Mouse (Mus musculus) cerebellum, adult 2 months (tissue): ENCODE results near the gene Rgl1. TPM values are rescaled to one million over a fixed set of nuclear protein-coding genes. Genes with fewer than 3 reads are reported as not detected.
"Not testable (repeated sequence)": the region's sequence is repeated elsewhere in the genome, so short reads cannot be mapped to it uniquely, and the experiment has no call there.

Experiments
- DNase-seq, 2 experiments: peaks; one replicate each; pipeline ENCODE4 v3.0.0; 2021
- H3K27ac ChIP-seq: fragments of 200-500 bp; 2 replicates; pipeline ENCODE4 v1.5.1; 2012; ENCODE audit warnings: low read length, control low read depth, inconsistent platforms; ENCODE audit not compliant: insufficient read depth
- H3K27me3 ChIP-seq: fragments of 200-500 bp; 2 replicates; pipeline ENCODE4 v1.6.1; 2012; ENCODE audit warnings: inconsistent platforms, mild to moderate bottlenecking, low read length, moderate library complexity; ENCODE audit not compliant: control insufficient read depth, insufficient read depth
- H3K4me1 ChIP-seq: fragments of 200-500 bp; 2 replicates; pipeline ENCODE4 v1.6.1; 2011; ENCODE audit warnings: low read length; ENCODE audit not compliant: control insufficient read depth, insufficient read depth
- H3K4me3 ChIP-seq: fragments of 200-500 bp; replicated peaks from 2 replicates; pipeline ENCODE3; 2011; ENCODE audit warnings: mild to moderate bottlenecking, low read depth, low read length, control low read depth; ENCODE audit not compliant: insufficient read depth
- CTCF ChIP-seq: fragments of 200-500 bp; IDR thresholded peaks from 2 replicates; pipeline ENCODE4 v1.5.1; 2011; ENCODE audit warnings: low read depth, mild to moderate bottlenecking, control low read depth, low read length, moderate library complexity, borderline replicate concordance; ENCODE audit not compliant: insufficient read depth
- POLR2A ChIP-seq: fragments of 200-500 bp; IDR thresholded peaks from 2 replicates; pipeline ENCODE4 v1.6.1; 2011; ENCODE audit warnings: low read length, control low read depth, borderline replicate concordance; ENCODE audit not compliant: insufficient read depth
- WGBS: fragments of 180-500 bp; shearing (Covaris S2); methylation state at CpG from one replicate; pipeline ENCODE4 v1.1.7; 2018; 5-methylcytosine and 5-hydroxymethylcytosine counted together
- polyA plus RNA-seq: library from polyadenylated mRNA; depleted of rRNA; stranded (reverse); fragments of >200 nt; gene quantifications from 2 replicates; pipeline ENCODE4 v1.2.3, GENCODE M21; 2012

Gene Rgl1
- polyA plus RNA-seq, 1 experiment = 24.4 TPM

DNA sequence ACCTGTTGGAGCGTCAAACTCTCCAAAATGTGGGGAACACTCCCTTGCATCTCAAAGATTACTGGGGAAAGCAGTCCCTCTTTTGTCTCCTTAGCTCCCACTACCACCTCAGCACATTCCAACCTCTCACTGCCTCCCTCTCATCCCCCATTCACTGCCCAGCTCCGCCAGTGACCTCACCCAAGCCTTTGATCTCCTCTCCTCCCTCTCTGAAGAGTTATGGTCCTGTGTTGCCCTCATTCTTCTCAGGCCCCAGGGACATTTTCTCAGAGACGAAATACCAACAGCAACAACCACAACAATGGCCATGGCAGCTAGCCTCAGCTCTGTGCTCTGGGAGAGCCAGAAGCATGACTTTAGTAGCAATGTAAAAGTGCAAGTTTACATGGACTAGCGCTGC, 25.1 kb upstream of the Rgl1 start:
- WGBS = 55% methylated on average over 4 of the region's 4 CpGs

DNA sequence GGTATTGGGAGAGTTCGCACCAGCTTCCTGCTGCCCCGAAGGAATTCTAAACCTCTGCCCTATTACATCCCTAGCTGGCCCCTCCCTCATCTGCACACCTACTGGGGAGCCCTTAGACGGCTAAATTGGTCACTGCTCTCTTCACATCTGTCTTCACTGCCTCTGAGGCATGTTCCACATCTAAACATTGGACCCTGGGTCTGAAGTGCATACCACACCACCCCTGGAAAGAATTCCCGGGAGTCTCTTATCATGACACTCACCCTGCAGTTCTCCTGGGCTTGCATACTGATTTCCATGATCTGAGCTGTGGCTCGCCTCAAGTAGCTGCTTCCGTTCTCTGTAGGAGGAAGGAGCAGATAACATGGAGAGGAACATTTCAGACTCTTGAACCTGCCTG, 24.7 kb upstream of the Rgl1 start:
- H3K4me1 ChIP-seq = no peaks in the 10 kb centered on the region
- DNase-seq = no peak
- no peak overlapping the region for H3K4me3 ChIP-seq
- no peak overlapping the region for H3K27ac ChIP-seq
- TF ChIP-seq CTCF (no peak), POLR2A (no peak)
- WGBS = 48% methylated on average over 6 of the region's 6 CpGs
- no peaks in the 10 kb centered on the region for H3K27me3 ChIP-seq

More for the DNA sequence above, 25.1 kb upstream of the Rgl1 start:
- TF ChIP-seq CTCF (no peak), POLR2A (no peak)
- H3K27ac ChIP-seq = no peak overlapping the region
- DNase-seq = no peak
- no peak overlapping the region for H3K4me3 ChIP-seq
- no peaks in the 10 kb centered on the region for H3K27me3 ChIP-seq
- no peaks in the 10 kb centered on the region for H3K4me1 ChIP-seq

DNA sequence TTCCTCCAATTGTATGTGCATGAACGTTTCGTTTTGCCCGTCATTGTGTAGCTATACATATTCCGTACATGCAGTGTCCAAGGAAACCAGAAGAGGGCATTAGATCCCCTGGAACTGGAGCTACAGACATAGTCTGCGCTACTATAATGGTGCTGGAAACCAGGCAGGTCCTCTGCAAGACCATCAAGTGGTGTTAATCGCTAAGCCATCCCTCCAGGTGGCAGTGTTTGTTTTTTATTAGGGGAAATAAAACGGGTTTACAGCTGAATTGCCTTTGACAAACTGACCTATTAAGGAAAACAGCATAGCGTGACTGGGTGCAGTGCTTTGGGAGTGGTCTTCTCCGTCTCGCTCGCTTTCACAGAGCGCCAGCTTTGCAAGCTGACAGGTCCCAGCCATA, 24.1 kb upstream of the Rgl1 start:
- WGBS = 33% methylated on average over 12 of the region's 12 CpGs
- no peaks in the 10 kb centered on the region for H3K27me3 ChIP-seq
- no peak overlapping the region for H3K4me3 ChIP-seq
- DNase-seq = peak in 1 of 2 experiments; percentile 13
- peak; percentile 30; the same call in 1 of the 2 replicates for TF ChIP-seq CTCF
- TF ChIP-seq POLR2A = no peak
- no peaks in the 10 kb centered on the region for H3K4me1 ChIP-seq
- no peak overlapping the region for H3K27ac ChIP-seq

GRCm38 (mm10) chr1:152788121-152788660, 22.0 kb upstream of the Rgl1 start:
- 49% methylated on average over 4 of the region's 4 CpGs for WGBS
- Histone ChIP-seq H3K27ac (no peak overlapping the region), H3K4me3 (no peak overlapping the region), H3K4me1 (no peaks in the 10 kb centered on the region), H3K27me3 (no peaks in the 10 kb centered on the region)
- DNase-seq = no peak
- TF ChIP-seq CTCF (no peak), POLR2A (no peak)

DNA sequence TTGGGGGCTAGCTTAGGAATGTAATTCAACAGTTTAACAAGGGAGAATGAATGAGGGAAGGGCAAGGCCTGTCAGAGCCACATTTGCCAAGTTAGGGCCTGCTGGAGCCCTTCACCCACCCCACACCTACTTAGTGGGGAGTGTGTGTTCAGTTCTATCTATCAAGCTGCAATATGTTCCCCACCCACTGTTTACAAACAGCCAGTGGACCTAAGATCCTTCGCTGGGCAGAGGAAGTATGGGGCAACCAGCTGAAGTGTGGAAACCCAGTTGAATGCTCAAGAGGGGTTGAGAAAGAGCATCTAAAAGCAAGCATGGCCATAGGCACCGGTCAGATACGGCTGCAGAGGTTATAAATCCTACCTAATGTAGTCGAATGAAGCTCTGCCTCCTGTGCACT, 20.8 kb upstream of the Rgl1 start:
- DNase-seq = no peak
- 91% methylated on average over 4 of the region's 4 CpGs for WGBS
- H3K27ac ChIP-seq = no peak overlapping the region
- TF ChIP-seq CTCF = no peak
- no peak for TF ChIP-seq POLR2A
- H3K4me1 ChIP-seq = no peaks in the 10 kb centered on the region
- H3K4me3 ChIP-seq = no peak overlapping the region
- H3K27me3 ChIP-seq = no peaks in the 10 kb centered on the region

DNA sequence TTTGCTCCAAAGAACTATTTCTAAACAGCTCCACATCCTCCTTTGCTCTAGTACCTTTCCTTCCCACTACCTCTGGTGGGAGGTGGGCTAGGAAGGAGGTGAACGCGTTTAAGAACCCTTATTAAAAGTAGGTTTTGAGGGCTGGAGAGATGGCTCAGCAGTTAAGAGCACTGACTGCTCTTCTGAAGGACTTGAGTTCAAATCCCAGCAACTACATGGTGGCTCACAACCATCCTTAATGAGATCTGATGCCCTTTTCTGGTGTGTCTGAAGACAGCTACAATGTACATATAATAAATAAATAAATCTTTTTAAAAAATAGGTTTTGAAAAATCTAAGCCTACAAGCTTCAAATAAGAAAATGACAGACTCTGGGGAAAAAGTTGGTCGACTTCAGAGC, 19.3 kb upstream of the Rgl1 start:
- not testable (repeated sequence) for H3K4me3 ChIP-seq, H3K27ac ChIP-seq, H3K27me3 ChIP-seq, DNase-seq, H3K4me1 ChIP-seq
- WGBS = 90% methylated on average over 3 of the region's 3 CpGs

GRCm38 (mm10) chr1:152784620-152785019, 18.5 kb upstream of the Rgl1 start:
- Histone ChIP-seq H3K27ac (no peak overlapping the region), H3K27me3 (no peaks in the 10 kb centered on the region), H3K4me3 (no peak overlapping the region), H3K4me1 (no peaks in the 10 kb centered on the region)
- 97% methylated on average over 8 of the region's 8 CpGs for WGBS
- DNase-seq = no peak
- TF ChIP-seq POLR2A = no peak
- TF ChIP-seq CTCF = no peak

GRCm38 (mm10) chr1:152779071-152779737, 13.1 kb upstream of the Rgl1 start:
- TF ChIP-seq POLR2A (no peak), CTCF (peak; percentile 50; the same call in 1 of the 2 replicates)
- peak; percentile 37 to 56 for DNase-seq
- Histone ChIP-seq H3K27me3 (no peaks in the 10 kb centered on the region), H3K4me3 (no peak overlapping the region), H3K4me1 (no peaks in the 10 kb centered on the region), H3K27ac (no peak overlapping the region)
- WGBS = 37% methylated on average over 10 of the region's 10 CpGs

- H3K4me3 ChIP-seq, H3K4me1 ChIP-seq, DNase-seq, H3K27me3 ChIP-seq, H3K27ac ChIP-seq: not testable (repeated sequence)
- WGBS = 89% methylated on average over 3 of the region's 3 CpGs
These were observed 8.4 kb upstream of the Rgl1 start for GRCm38 (mm10) chr1:152774601-152775000.
